Mouse (Mus musculus) ES-Bruce4 (cell line): Measurements from ENCODE around the gene Alpk3. TPM values are rescaled to one million over a fixed set of nuclear protein-coding genes. Genes with fewer than 3 reads are reported as not detected.

Experiments used
- H3K27ac ChIP-seq: 2 replicates; pipeline ENCODE4 v1.5.1; 2012; ENCODE audit warnings: low read length, inconsistent platforms; ENCODE audit not compliant: insufficient read depth
- H3K27me3 ChIP-seq: 2 replicates; pipeline ENCODE4 v1.6.1; 2012; ENCODE audit warnings: mild to moderate bottlenecking, low read length, inconsistent platforms; ENCODE audit not compliant: control insufficient read depth, poor library complexity, insufficient read depth, severe bottlenecking
- H3K36me3 ChIP-seq: 2 replicates; pipeline ENCODE4 v1.6.1; 2012; ENCODE audit warnings: inconsistent platforms, mild to moderate bottlenecking, low read length, moderate library complexity; ENCODE audit not compliant: control insufficient read depth, poor library complexity, insufficient read depth, severe bottlenecking
- H3K4me1 ChIP-seq: one replicate; pipeline ENCODE4 v1.8.1; 2011; ENCODE audit warnings: low read length; ENCODE audit not compliant: control insufficient read depth, insufficient read depth
- H3K4me3 ChIP-seq: 2 replicates; pipeline ENCODE4 v1.5.1; 2011; ENCODE audit warnings: low read depth, mild to moderate bottlenecking, low read length
- H3K9ac ChIP-seq: 2 replicates; pipeline ENCODE4 v1.6.1; 2012; ENCODE audit warnings: low read depth, mild to moderate bottlenecking, inconsistent platforms; ENCODE audit not compliant: poor library complexity, severe bottlenecking
- H3K9me3 ChIP-seq: replicated peaks from 2 replicates; pipeline ENCODE4 v1.6.1; 2012; ENCODE audit warnings: mild to moderate bottlenecking, low read length, inconsistent platforms; ENCODE audit not compliant: control insufficient read depth, poor library complexity, insufficient read depth, severe bottlenecking
- CTCF ChIP-seq: IDR thresholded peaks from one replicate; pipeline ENCODE4 v1.8.1; 2011; ENCODE audit warnings: low read depth, low read length
- EP300 ChIP-seq: IDR thresholded peaks from 2 replicates; pipeline ENCODE4 v1.6.1; 2011; ENCODE audit warnings: low read depth, low read length; ENCODE audit not compliant: insufficient read depth
- POLR2A ChIP-seq: IDR thresholded peaks from one replicate; pipeline ENCODE4 v1.8.1; 2011; ENCODE audit warnings: low read length; ENCODE audit not compliant: insufficient read depth
- polyA plus RNA-seq: library from polyadenylated mRNA; stranded (reverse); fragments of >200 nt; gene quantifications from 2 replicates; pipeline ENCODE4 v1.2.4, GENCODE M21; 2011; ENCODE audit warnings: low read depth; ENCODE audit not compliant: missing spikeins, insufficient read depth, insufficient read length

Alpk3 gene
- polyA plus RNA-seq, 1 experiment: 3.1 TPM

DNA sequence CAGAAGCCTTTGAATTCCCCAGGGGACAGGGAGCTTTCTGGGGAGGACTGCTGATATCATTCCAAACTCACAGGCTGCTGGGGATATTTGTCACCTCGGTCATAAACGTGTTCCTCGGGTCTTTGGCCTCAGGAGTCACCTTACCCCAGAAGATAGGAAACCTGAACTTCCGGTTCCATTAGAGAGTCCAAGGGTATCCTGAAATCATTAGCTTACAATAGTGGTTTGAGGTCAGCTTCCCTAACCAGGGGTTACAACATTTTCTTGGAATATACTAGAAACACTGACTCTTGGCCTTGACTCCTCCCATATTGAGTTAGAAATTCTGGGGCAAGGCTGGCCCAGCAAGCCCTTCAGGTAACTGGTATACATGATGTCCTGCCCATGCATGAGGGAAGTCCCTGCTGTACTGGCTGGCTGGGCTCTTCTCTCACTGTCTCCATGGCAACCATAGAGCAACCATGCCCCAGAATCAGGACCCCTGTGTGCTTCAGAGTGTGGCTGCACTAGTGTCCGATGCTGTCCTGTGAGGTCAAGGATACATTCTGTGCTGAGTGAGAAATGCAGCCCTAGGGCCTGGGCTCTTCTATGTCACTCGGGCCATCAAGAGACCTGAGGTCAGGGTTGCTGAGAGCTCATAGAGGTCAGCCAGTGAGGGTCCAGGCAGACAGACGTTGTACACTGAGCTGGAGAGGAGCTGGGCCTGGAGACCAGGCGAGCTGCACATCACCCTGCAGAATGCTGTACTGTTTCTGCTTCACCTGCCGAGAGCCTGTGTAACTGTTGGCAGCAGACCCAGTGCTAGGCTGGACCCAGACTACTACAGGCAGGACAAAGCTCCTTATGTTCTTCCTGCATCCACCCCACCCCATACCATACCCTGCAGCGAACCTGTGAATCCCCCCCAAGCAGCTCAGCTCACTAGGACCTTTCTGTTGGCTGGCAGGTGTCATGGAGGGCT lies 68.1 kb downstream of the Alpk3 start:
- no peaks in the 10 kb centered on the region for H3K36me3 ChIP-seq
- H3K4me3 ChIP-seq: no peak overlapping the region
- no peak overlapping the region for H3K27ac ChIP-seq
- no peaks in the 10 kb centered on the region for H3K27me3 ChIP-seq
- no peaks in the 10 kb centered on the region for H3K4me1 ChIP-seq
- TF ChIP-seq EP300 (no peak), POLR2A (no peak), CTCF (no peak)
- no peak overlapping the region for H3K9ac ChIP-seq
- no peaks in the 10 kb centered on the region for H3K9me3 ChIP-seq

DNA sequence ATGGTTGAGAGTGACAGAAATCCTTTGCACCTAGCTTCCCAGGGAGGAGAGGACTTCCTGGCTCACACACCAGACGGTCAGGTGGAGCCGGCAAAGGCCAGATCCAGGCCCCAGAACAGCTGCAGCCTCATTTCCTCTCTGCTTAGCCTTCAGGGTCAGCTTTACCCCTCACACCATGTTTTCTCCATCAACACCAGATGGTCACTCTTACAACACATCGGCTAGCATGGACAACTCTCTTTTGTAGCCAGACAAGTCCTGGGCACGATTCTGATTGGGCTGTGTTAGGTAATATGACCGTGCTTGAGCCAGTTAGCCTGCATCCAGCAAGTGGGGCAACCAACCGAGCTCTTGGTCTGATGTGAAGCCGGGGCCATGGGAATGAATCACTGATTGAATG lies 74.5 kb downstream of the Alpk3 start:
- no peaks in the 10 kb centered on the region for H3K27me3 ChIP-seq
- peaks cover 6% of the 10 kb centered on the region for H3K4me1 ChIP-seq
- H3K36me3 ChIP-seq: no peaks in the 10 kb centered on the region
- no peaks in the 10 kb centered on the region for H3K9me3 ChIP-seq
- TF ChIP-seq EP300: no peak
- no peak for TF ChIP-seq POLR2A
- TF ChIP-seq CTCF: no peak
- no peak overlapping the region for H3K9ac ChIP-seq
- H3K27ac ChIP-seq: no peak overlapping the region
- no peak overlapping the region for H3K4me3 ChIP-seq

DNA sequence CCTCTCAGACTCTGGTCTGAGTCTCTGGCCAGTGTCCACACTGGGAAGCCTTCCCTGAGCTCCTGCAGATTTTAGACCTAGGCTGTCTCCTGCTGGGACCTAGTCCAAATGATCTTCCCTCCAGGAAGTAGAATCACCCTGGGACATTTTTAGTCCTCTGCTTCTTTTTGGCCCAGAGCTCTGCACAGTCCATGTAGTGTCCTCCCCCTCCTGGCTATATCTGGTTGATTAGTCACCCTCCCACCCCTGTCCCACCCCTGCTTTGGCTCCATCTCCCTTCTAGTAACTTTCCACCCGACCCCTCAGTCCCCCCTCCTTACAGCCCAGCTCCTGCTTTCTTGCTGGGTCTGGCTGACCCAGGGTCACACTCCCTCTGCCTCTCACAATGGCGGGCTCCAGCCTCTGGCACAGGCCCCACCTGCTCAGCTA lies 75.5 kb downstream of the Alpk3 start:
- TF ChIP-seq CTCF (no peak), POLR2A (no peak), EP300 (no peak)
- H3K4me1 ChIP-seq: peaks cover 9% of the 10 kb centered on the region
- no peak overlapping the region for H3K4me3 ChIP-seq
- no peaks in the 10 kb centered on the region for H3K36me3 ChIP-seq
- H3K27ac ChIP-seq: no peak overlapping the region
- no peaks in the 10 kb centered on the region for H3K27me3 ChIP-seq
- H3K9ac ChIP-seq: no peak overlapping the region
- no peaks in the 10 kb centered on the region for H3K9me3 ChIP-seq

DNA sequence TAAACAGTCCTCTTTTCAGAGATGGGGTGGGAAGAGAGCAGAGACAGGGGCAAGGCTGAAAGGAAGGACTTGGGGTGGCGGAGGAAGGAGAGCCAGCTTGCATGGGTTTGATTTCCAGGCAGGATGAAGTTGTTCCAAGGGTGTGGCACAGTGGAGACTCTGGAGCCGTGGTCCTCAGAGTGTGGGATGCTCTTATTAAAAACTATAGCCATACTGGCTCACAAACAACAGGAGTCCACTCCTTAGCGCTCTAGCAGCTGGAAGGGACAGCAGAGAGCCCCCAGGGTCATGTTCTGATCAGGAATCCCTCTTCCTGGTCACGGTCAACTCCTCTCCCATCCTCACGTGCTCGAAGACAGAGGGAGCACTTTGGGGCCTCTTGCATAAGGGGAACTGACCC lies 76.0 kb downstream of the Alpk3 start:
- TF ChIP-seq CTCF (no peak), EP300 (no peak), POLR2A (no peak)
- H3K4me1 ChIP-seq: peaks cover 11% of the 10 kb centered on the region
- H3K9me3 ChIP-seq: no peaks in the 10 kb centered on the region
- no peaks in the 10 kb centered on the region for H3K27me3 ChIP-seq
- no peak overlapping the region for H3K4me3 ChIP-seq
- H3K27ac ChIP-seq: no peak overlapping the region
- no peaks in the 10 kb centered on the region for H3K36me3 ChIP-seq
- H3K9ac ChIP-seq: no peak overlapping the region

DNA sequence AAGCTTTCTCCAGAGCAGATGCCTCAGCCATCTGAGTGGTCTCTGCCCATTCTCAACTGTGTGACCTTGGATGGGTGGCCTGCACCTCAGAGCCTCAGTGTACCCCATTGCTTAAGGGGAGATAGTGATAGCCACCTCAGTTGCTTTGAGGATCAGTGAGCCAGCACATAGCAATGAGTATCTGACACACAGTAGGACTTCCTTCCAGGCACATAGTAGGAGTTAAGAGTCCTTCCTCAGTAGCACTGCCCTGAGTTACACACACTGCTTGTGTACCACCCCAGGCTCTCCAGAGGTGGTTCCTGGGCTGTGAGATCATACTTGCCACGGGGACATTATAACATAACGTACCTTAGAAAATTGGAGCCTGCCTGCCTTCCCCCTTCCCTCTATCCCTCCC lies 76.5 kb downstream of the Alpk3 start:
- Histone ChIP-seq H3K9me3 (no peaks in the 10 kb centered on the region), H3K4me1 (peaks cover 11% of the 10 kb centered on the region), H3K36me3 (no peaks in the 10 kb centered on the region), H3K27me3 (no peaks in the 10 kb centered on the region), H3K4me3 (no peak overlapping the region), H3K9ac (no peak overlapping the region), H3K27ac (no peak overlapping the region)
- TF ChIP-seq POLR2A: no peak
- no peak for TF ChIP-seq EP300
- no peak for TF ChIP-seq CTCF

DNA sequence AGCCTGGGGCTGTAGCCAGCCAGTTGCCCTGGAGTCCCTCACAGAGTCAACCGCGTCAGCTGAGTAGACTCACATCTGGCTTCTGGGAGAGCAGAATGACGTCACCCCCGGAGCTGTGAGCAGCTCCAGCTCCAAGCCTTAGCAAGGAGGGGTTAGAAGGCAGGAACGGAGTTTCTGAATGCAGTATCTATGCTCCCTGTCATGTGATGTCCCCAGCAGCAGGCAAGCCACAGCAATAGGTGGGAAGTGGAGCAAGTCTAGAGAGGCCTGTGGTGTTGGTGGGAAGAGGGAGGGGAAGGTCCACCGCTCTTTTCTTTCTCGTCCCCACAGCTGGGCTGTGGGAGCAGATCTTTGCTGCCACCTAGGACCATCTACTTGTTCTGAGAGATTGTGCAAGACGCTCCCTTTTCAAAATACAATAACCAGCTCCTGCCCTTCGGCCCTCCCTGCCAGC lies 77.2 kb downstream of the Alpk3 start:
- peaks cover 11% of the 10 kb centered on the region for H3K4me1 ChIP-seq
- no peaks in the 10 kb centered on the region for H3K9me3 ChIP-seq
- H3K27me3 ChIP-seq: no peaks in the 10 kb centered on the region
- H3K27ac ChIP-seq: 0 out of 2 replicates have a peak overlapping the region, but pooled peaks have one; percentile 3
- no peaks in the 10 kb centered on the region for H3K36me3 ChIP-seq
- no peak for TF ChIP-seq EP300
- TF ChIP-seq POLR2A: no peak
- peak; percentile 14 for TF ChIP-seq CTCF
- peak overlapping the region; percentile 18 for H3K4me3 ChIP-seq
- no peak overlapping the region for H3K9ac ChIP-seq
